Mouse (Mus musculus) layer of hippocampus, adult 11-12 months (tissue): ENCODE measurements around the gene Gpn3.
"Not testable (repeated sequence)": the region's sequence is repeated elsewhere in the genome, so short reads cannot be mapped to it uniquely, and the experiment has no call there.

Source experiments
- DNase-seq: peaks from one replicate; pipeline ENCODE4 v3.0.0; 2022; ENCODE audit warnings: low spot score

Gpn3 gene

GRCm38 (mm10) chr5:122390671-122391070 is 19.0 kb downstream of the Gpn3 start:
- no peak for DNase-seq

GRCm38 (mm10) chr5:122391178-122391785 is 19.6 kb downstream of the Gpn3 start:
- DNase-seq = no peak

GRCm38 (mm10) chr5:122391786-122392180 is 20.1 kb downstream of the Gpn3 start, which contains the start of gene Arpc3:
Arpc3 (plus strand) TSS chr5:122391878.
- peak; percentile 93 for DNase-seq

GRCm38 (mm10) chr5:122392227-122393004 is 20.7 kb downstream of the Gpn3 start:
- DNase-seq = no peak

DNA sequence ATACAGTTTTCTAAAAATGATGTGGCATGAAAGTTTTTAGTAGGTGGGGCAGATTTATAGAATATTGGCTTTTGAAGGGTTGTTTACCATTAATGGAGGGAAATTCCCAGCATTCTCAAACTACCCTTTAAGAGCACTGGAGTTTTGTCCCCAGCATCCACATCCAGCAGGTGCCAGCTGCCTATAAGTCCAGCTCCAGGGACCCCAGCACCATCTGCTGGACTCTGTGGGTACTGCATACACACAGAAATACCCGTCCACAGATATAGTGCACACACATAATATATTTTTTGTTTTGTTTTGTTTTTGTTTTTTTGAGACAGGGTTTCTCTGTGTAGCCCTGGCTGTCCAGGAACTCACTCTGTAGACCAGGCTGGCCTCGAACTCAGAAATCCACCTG is 22.2 kb downstream of the Gpn3 start:
- peak; percentile 73 for DNase-seq

- no peak for DNase-seq
Observed at GRCm38 (mm10) chr5:122396791-122397190, 25.1 kb downstream of the Gpn3 start.

DNA sequence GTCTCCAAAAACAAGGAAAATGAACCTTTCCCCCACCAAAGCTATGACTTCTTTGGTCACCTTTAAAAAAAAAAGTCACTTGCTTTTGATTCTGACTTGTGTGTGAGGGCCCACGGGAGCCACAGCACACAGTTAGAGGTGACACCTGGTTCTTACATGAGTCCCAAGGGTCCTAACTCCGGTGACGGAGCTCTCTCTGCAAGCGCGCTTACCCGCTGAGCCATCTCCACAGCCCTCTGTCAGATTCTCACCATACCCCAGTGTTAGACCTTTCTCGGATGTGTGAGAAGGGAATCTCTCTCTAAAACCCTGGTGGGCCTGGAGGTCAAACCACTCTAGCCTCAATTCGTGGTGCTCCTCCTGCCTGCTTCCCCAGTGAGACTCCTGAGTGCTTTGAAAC is 25.8 kb downstream of the Gpn3 start:
- no peak for DNase-seq

DNA sequence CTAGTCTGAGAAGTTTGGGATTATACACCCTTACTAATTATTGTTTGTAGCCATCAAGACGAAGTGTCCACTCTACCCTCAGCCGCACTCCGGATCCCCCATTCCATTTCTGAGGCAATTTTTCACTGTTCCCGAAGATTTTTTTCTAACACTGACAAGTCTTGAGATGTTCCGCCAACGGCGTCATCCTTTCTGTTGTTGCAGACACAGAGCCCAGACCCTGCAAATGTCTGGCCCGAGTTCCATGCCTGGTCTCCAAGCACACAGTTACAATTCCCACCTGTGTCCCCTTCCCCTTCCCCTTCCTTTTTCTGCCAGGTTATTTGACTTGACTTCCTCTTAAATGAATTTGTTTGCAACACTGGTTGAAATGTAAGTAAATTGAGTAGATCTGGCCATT is 28.2 kb downstream of the Gpn3 start:
- no peak for DNase-seq

DNA sequence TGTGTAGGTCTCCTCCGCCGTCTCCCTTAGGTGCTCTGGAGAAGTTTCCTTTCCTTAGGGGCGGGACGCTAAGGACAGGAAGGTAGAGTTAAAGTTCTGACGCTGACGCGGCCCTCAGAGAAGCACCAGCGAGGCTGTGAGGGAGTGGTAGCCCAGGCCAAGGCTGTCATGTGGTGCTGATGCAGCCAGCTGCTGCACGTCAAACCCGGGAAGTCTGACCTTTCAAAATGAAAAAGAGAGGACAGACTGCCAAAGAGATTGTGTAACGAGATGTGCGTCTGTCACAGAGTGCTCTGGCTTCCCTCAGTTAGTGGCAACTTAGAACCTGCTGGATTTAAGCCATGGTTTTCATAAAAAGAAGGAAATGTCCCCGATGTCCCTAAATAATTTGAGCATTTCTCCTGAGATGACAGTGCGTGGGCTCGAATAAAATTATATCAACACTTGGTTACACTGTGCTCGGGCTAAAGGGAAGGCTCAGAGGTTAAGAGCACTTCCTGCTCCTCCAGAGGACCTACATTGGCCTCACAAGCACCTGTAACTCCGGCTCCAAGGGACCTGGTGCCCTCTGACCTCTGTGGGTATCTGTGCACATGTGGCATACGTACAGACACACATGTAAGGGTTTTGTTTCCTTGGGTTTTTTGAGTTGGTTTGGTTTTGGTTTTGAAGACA is 29.1 kb downstream of the Gpn3 start:
- DNase-seq = peak; percentile 51

GRCm38 (mm10) chr5:122401303-122401640 is 29.6 kb downstream of the Gpn3 start:
- peak; percentile 71 for DNase-seq

DNA sequence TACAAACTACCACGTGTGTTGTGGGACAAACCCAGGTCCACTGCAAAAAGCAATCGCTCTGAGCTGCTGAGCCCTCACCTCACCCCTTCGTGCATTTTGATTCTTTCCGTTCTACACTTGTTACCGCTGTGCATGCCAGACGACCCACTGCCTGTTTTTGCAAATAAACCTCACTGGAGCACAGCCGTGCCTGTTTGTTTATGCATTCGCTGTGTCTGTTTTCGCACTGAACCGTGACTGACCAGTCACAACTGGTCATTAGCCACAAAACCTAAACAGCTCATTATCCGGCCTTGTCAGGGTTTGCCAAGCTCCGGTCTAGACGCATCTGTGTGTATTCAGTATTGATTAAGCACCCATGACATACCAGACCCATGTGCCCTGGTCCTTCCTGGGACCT is 30.5 kb downstream of the Gpn3 start:
- no peak for DNase-seq

GRCm38 (mm10) chr5:122402772-122403171 is 31.1 kb downstream of the Gpn3 start:
- peak; percentile 56 for DNase-seq

DNA sequence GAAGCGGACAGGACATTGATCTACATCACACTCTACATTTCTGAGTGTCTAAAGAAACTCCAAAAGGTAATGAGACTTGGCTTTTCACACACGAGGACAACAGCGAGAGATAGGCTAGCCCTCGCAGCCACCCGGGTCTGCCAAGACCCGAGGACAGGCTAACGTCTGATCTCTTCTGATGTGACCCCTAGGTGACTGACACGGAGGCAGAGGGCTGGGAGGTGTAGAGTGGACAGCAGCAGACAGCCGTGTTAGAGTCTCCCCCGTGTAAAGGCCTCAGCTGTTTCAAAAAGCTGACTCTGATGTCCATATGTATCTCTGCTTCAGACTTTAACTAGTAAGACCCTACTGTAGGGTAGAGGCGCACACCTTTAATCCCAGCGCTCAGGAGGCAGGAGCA is 31.7 kb downstream of the Gpn3 start:
- no peak for DNase-seq

DNA sequence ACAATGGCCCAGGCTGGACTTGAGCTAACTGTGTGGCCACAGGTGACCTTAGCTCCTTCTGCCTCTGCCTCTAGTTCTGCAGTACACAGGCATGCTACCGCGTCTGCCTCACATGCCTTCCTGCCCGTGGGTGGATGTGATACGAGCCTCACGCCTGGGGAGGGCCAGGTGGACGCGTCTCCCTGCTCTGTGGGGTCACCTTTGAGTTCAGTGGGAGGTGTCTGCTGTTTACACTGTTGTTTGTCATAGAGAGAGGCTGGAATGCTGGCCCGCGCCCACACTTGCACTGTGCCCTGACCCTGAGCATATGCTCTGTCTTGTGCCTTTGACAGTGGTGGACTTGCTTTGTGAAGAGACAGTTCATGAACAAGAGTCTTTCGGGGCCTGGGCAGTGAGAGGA is 33.9 kb downstream of the Gpn3 start:
- no peak for DNase-seq

- DNase-seq = no peak
Observed at GRCm38 (mm10) chr5:122409692-122410645, 38.3 kb downstream of the Gpn3 start.

GRCm38 (mm10) chr5:122411892-122412291 is 40.2 kb downstream of the Gpn3 start:
- no peak for DNase-seq

- DNase-seq = no peak
Observed at GRCm38 (mm10) chr5:122412826-122413225, 41.1 kb downstream of the Gpn3 start.

- DNase-seq = no peak
Observed at GRCm38 (mm10) chr5:122414351-122414750, 42.7 kb downstream of the Gpn3 start.

- DNase-seq = no peak
Observed at GRCm38 (mm10) chr5:122415465-122415864, 43.8 kb downstream of the Gpn3 start.

GRCm38 (mm10) chr5:122420676-122421075 is 49.0 kb downstream of the Gpn3 start:
- not testable (repeated sequence) for DNase-seq

DNA sequence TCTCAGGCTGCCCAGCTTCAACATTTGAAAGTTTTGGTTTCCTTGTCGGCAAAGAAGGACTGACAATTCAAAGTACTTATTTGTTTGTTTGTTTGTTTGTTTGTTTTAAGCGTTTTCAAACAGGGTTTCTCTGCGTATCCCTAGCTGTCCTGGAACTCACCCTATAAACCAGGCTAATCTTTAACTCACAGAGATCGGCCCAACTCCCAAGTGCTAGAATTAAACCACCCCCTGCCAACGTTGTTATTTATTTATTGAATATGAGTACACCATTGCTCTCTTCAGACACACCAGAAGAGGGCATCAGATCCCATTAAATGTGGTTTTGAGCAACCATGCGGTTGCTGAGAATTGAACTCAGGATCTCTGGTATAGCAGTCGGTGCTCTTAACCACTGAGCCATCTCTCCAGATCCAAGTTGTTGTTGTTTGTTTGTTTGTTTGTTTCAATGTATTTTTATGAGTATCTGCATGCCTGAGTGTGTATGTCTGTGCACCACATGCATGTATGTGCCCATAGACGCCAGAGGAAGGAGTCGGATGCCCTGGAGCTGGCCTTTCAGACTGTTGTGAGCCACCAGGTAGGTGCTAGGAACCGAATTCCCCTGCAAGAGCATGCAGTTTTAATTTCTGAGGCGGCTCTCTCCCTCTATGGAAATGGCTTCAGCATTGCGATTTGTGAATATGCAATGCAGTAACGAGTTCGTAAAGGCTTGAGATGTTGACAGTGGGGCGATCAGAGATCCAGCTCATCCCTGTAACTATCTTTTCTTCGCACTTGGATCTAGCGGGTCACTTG is 49.8 kb downstream of the Gpn3 start, which contains the start of gene Anapc7:
Gene Anapc7 (plus strand): TSS at position 423 of the 798 bp plus-strand sequence.
- DNase-seq = no peak
